Mouse (Mus musculus) spleen, adult 10 weeks (tissue): ENCODE results near the gene Gcnt1. TPM values are rescaled to one million over a fixed set of nuclear protein-coding genes. Genes with fewer than 3 reads are reported as not detected.

Source experiments
- polyA plus RNA-seq: library from polyadenylated mRNA; stranded (reverse); fragments of 350-450 nt; fragmentation: Illumina TruSeq; extraction: RNeasy Lipid Tissue Mini Kit (QIAGEN cat#74804); gene quantifications from one replicate; pipeline ENCODE4 v1.2.3, GENCODE M21; 2015; ENCODE audit warnings: low replicate concordance; ENCODE audit not compliant: insufficient read depth

The Gcnt1 gene
- polyA plus RNA-seq: 38.3 TPM

GRCm38 (mm10) chr19:17372701-17373100 lies at the start of gene Gcnt1:
Gene Gcnt1, minus strand, starts transcription at chr19:17372844.

GRCm38 (mm10) chr19:17393841-17394591 lies 21.4 kb upstream of the Gcnt1 start, which contains the start of gene Rfk:
Gene Rfk, plus strand, starts transcription at chr19:17394043.

Other genes with a start within 250 kb of the Gcnt1 start
- 96.3 TPM for gene Rfk, start 21.2 kb upstream of the Gcnt1 start, polyA plus RNA-seq